Mouse (Mus musculus) C2C12 (cell line): ENCODE data around the gene Igf2bp1. TPM values are rescaled to one million over a fixed set of nuclear protein-coding genes. Genes with fewer than 3 reads are reported as not detected.

Experiments used
- H3K27me3 ChIP-seq: one replicate; pipeline ENCODE4 v1.6.1; 2011; ENCODE audit not compliant: control insufficient read depth, insufficient read depth, insufficient read length
- H3K36me3 ChIP-seq: one replicate; pipeline ENCODE4 v1.6.1; 2011; ENCODE audit not compliant: control insufficient read depth, insufficient read depth
- H3K4me3 ChIP-seq: one replicate; pipeline ENCODE4 v1.5.1; 2011; ENCODE audit warnings: mild to moderate bottlenecking, control low read depth; ENCODE audit not compliant: poor library complexity, insufficient read depth, severe bottlenecking
- H3K79me2 ChIP-seq: one replicate; pipeline ENCODE4 v1.6.1; 2011; ENCODE audit not compliant: control insufficient read depth, insufficient read depth
- H3K79me3 ChIP-seq: one replicate; pipeline ENCODE4 v1.6.1; 2011; ENCODE audit warnings: low read depth, control low read depth
- H3ac ChIP-seq: one replicate; pipeline ENCODE3; 2011; ENCODE audit warnings: low read depth; ENCODE audit not compliant: control insufficient read depth, insufficient read length
- CEBPB ChIP-seq: IDR thresholded peaks from one replicate; pipeline ENCODE4 v1.6.1; 2011; ENCODE audit warnings: low read depth, mild to moderate bottlenecking, control low read depth, moderate library complexity
- CTCF ChIP-seq: IDR thresholded peaks from one replicate; pipeline ENCODE4 v1.5.1; 2011; ENCODE audit not compliant: control insufficient read depth, insufficient read depth, insufficient read length
- FOSL1 ChIP-seq: IDR thresholded peaks from one replicate; pipeline ENCODE4 v1.8.0; 2011; ENCODE audit warnings: mild to moderate bottlenecking, low read length; ENCODE audit not compliant: poor library complexity, insufficient read depth, severe bottlenecking
- MAX ChIP-seq: IDR thresholded peaks from one replicate; pipeline ENCODE4 v1.6.1; 2011; ENCODE audit warnings: mild to moderate bottlenecking, control low read depth
- MYOD1 ChIP-seq: IDR thresholded peaks from one replicate; pipeline ENCODE4 v1.6.1; 2011; ENCODE audit warnings: low read depth; ENCODE audit not compliant: control insufficient read depth, insufficient read length
- MYOG ChIP-seq: IDR thresholded peaks from one replicate; pipeline ENCODE4 v1.6.1; 2011; ENCODE audit not compliant: control insufficient read depth, insufficient read length; ENCODE audit errors: extremely low read depth
- USF1 ChIP-seq: IDR thresholded peaks from one replicate; pipeline ENCODE4 v1.6.1; 2011; ENCODE audit warnings: low read depth, mild to moderate bottlenecking, control low read depth, moderate library complexity
- polyA plus RNA-seq: library from polyadenylated mRNA; unstranded; fragments of >200 nt; fragmentation: generic; extraction: Trizol; gene quantifications from one replicate; pipeline ENCODE4 v1.2.1, GENCODE M21; 2012; ENCODE audit warnings: missing spikeins

Gene Igf2bp1
- polyA plus RNA-seq, 1 experiment: 0.74 TPM

GRCm38 (mm10) chr11:96017941-96018351 is 12.2 kb upstream of the Igf2bp1 start:
- Histone ChIP-seq H3K79me2 (no peaks in the 10 kb centered on the region), H3K79me3 (no peaks in the 10 kb centered on the region), H3K27me3 (peaks cover 2% of the 10 kb centered on the region), H3K4me3 (no peak overlapping the region), H3K36me3 (no peaks in the 10 kb centered on the region), H3ac (no peak overlapping the region)
- TF ChIP-seq MAX (peak; percentile 85), USF1 (no peak), CTCF (no peak), FOSL1 (peak; percentile 91), CEBPB (no peak)

GRCm38 (mm10) chr11:96015421-96015820 is 9.7 kb upstream of the Igf2bp1 start:
- H3K36me3 ChIP-seq: no peaks in the 10 kb centered on the region
- no peaks in the 10 kb centered on the region for H3K79me2 ChIP-seq
- H3ac ChIP-seq: no peak overlapping the region
- peaks cover 9% of the 10 kb centered on the region for H3K27me3 ChIP-seq
- no peak overlapping the region for H3K4me3 ChIP-seq
- TF ChIP-seq USF1 (no peak), CEBPB (no peak), FOSL1 (no peak), CTCF (no peak), MAX (no peak), MYOD1 (no peak), MYOG (no peak)
- H3K79me3 ChIP-seq: no peaks in the 10 kb centered on the region

- no peaks in the 10 kb centered on the region for H3K79me2 ChIP-seq
- H3ac ChIP-seq: no peak overlapping the region
- H3K27me3 ChIP-seq: peaks cover 19% of the 10 kb centered on the region
- H3K79me3 ChIP-seq: no peaks in the 10 kb centered on the region
- H3K36me3 ChIP-seq: no peaks in the 10 kb centered on the region
- no peak for TF ChIP-seq MYOD1
- TF ChIP-seq MAX: no peak
- H3K4me3 ChIP-seq: no peak overlapping the region
Measured at GRCm38 (mm10) chr11:96011982-96012381, 6.2 kb upstream of the Igf2bp1 start.

GRCm38 (mm10) chr11:96008827-96009226 is 3.1 kb upstream of the Igf2bp1 start:
- H3K79me3 ChIP-seq: no peaks in the 10 kb centered on the region
- no peak for TF ChIP-seq CEBPB
- no peak for TF ChIP-seq CTCF
- no peak for TF ChIP-seq MAX
- no peak for TF ChIP-seq FOSL1
- no peak for TF ChIP-seq MYOD1
- no peak for TF ChIP-seq MYOG
- no peak for TF ChIP-seq USF1
- no peak overlapping the region for H3K4me3 ChIP-seq
- no peaks in the 10 kb centered on the region for H3K36me3 ChIP-seq
- peaks cover 36% of the 10 kb centered on the region for H3K27me3 ChIP-seq
- no peak overlapping the region for H3ac ChIP-seq
- H3K79me2 ChIP-seq: no peaks in the 10 kb centered on the region

GRCm38 (mm10) chr11:96007516-96008235 is 1.9 kb upstream of the Igf2bp1 start:
- no peaks in the 10 kb centered on the region for H3K79me3 ChIP-seq

GRCm38 (mm10) chr11:96006852-96007515 is 1.2 kb upstream of the Igf2bp1 start:
- H3K4me3 ChIP-seq: no peak overlapping the region
- TF ChIP-seq MYOD1 (no peak), MAX (no peak), CEBPB (no peak), USF1 (no peak), CTCF (no peak), FOSL1 (no peak), MYOG (no peak)

More at GRCm38 (mm10) chr11:96007516-96008235, 1.9 kb upstream of the Igf2bp1 start:
- Histone ChIP-seq H3K36me3 (no peaks in the 10 kb centered on the region), H3K27me3 (peaks cover 31% of the 10 kb centered on the region), H3ac (no peak overlapping the region), H3K4me3 (no peak overlapping the region), H3K79me2 (no peaks in the 10 kb centered on the region)
- TF ChIP-seq MYOG (no peak), USF1 (no peak), MAX (no peak), MYOD1 (no peak), CEBPB (no peak), CTCF (no peak), FOSL1 (no peak)

More at GRCm38 (mm10) chr11:96006852-96007515, 1.2 kb upstream of the Igf2bp1 start:
- H3ac ChIP-seq: no peak overlapping the region
- no peaks in the 10 kb centered on the region for H3K36me3 ChIP-seq
- H3K27me3 ChIP-seq: peaks cover 27% of the 10 kb centered on the region
- no peaks in the 10 kb centered on the region for H3K79me2 ChIP-seq
- no peaks in the 10 kb centered on the region for H3K79me3 ChIP-seq
